Mouse (Mus musculus) spleen, adult 2 months (tissue): ENCODE data around the gene Ptprm.

Source experiments
- CTCF ChIP-seq: fragments of 200-500 bp; IDR thresholded peaks from 2 replicates; pipeline ENCODE4 v1.5.1; 2011; ENCODE audit warnings: mild to moderate bottlenecking, inconsistent platforms; ENCODE audit not compliant: insufficient read depth, insufficient read length, insufficient replicate concordance; ENCODE audit errors: extremely low read depth
- POLR2A ChIP-seq: fragments of 200-500 bp; IDR thresholded peaks from 2 replicates; pipeline ENCODE4 v1.6.1; 2011; ENCODE audit warnings: low read depth, low read length, inconsistent platforms

GRCm38 (mm10) chr17:67215326-67215725, 138.9 kb downstream of the Ptprm start:
- TF ChIP-seq CTCF (no peak), POLR2A (no peak)
